Mouse (Mus musculus): Measurements from ENCODE around the gene Spock1.

GRCm38 (mm10) chr13:57931998-57932397 is 23.9 kb upstream of the Spock1 start:
- TF ChIP-seq CTCF (IDR thresholded peaks at IDR 0.05; ENCODE audit: extremely low read depth, insufficient read depth, insufficient read length, insufficient replicate concordance) (no peak), POLR2A (IDR thresholded peaks at IDR 0.05; ENCODE audit: low read depth, low read length) (no peak)

Measured in spleen, adult 2 months (tissue).